Mouse (Mus musculus) left cerebral cortex, postnatal 14 days (tissue): ENCODE measurements around the gene Sptssa. TPM values are rescaled to one million over a fixed set of nuclear protein-coding genes. Genes with fewer than 3 reads are reported as not detected.

Experiments used
- DNase-seq, 2 experiments: peaks; one replicate each; pipeline ENCODE4 v3.0.0; 2021 to 2022; ENCODE audit warnings: low spot score in 2 of 2, mixed read lengths in 1 of 2
- intact Hi-C: fragments of 180-260 bp; cut with DNase I; formaldehyde crosslinking; loops from one replicate; pipeline ENCODE4 v1.15.1; 2025
- total RNA-seq, 2 experiments: library from RNA; stranded (reverse); gene quantifications; 2 replicates each; pipeline ENCODE4 v1.2.3; 2021

The Sptssa gene
- total RNA-seq, 2 experiments from 2014 or later: 29.4 to 34.1 TPM

DNA sequence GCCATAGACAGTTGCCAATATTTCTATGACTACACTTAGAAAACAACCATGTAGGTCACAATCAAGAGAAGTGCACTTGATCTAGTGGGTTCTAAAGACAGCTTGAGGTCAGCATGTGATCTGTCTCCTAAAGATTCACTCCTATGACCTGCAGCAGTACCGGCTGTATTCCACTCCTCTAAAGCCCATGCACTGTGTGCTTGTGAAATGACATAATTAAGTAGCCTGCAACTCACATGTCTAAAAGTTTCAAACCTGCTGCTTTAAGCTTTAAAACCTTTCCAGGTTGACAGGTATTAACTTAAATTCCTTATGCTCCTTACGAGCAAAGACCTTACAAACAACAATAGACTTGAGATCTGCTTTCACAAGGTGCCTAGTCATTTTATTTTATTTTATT, 853 bp upstream of the Sptssa start:
- no peak for DNase-seq

DNA sequence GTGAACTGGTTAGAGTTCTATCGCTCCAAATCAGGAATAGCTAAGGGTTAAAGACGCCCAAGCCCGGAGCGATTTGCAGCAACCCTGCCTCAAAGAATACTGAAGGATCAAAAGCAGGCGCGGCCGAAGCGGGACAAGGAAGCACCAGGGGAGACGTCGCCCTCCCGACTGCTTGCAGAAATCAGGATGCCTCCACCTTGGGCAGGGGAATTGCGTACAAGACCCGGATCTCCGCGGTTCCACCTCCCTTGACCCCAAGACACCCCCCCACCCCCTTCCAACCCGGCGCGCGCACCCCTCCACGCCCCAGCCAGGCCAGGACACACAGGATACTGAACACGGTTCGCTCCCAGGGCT, 356 bp downstream of the Sptssa start:
- peak in 1 of 2 experiments; percentile 53 for DNase-seq

More for the DNA sequence above, 853 bp upstream of the Sptssa start:
- intact Hi-C loops: no loop called here

DNA sequence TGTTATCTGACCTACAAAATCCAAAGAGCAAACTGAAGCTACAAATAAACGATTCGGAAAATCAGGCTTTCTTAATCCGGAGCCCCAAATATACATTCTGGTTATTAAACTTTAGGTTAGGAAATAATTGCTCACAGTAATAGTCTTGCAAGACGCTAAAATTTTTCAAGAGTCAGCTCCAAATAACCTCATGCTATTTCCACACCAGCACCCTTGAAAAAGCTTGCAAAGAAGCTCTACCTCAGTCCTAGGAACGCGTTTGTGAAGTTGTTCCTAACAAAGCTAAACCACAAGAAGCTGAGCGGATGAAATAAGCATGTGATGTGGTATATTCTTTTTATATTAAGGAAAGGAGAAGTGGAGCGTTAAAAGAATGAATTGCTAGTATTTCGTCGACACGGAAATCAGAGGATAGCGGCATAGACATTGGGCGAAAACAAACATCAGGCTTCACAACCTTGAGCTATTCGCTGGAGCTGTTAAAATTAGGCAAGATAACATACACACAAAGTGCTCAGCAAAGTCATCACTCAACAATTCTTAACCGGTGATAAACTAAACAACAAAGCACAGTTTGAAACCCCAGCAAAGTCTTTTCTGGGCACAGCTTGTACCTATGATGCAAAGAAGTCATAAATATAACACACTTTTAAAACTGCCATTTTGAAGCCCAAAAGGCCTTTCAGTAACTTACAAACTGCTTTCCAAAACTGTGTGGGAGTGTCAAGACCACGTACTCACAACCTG, 908 bp downstream of the Sptssa start:
- intact Hi-C loops: no loop called here
- no peak for DNase-seq

More for the DNA sequence above, 356 bp downstream of the Sptssa start:
- intact Hi-C loops: no loop called here

DNA sequence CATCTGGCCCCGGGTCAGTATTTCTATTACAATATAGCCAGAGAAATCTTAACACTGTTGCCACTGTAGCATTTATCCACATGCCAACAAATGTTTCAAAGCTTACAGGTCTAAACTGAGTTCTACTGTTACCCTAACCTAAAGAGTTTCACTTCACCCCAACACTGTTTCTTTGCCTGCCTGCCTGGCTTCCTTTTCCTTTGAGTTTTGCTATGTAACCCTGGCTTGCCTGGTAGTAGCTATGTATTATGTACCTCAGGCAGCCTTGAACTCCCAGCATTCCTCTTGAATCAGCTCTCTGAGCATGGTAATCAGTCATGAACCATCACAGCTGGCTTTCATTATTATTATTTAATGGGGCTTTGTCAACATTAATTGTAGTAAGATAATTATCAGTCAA, 1.6 kb downstream of the Sptssa start:
- no peak for DNase-seq
- intact Hi-C loops: no loop called here

DNA sequence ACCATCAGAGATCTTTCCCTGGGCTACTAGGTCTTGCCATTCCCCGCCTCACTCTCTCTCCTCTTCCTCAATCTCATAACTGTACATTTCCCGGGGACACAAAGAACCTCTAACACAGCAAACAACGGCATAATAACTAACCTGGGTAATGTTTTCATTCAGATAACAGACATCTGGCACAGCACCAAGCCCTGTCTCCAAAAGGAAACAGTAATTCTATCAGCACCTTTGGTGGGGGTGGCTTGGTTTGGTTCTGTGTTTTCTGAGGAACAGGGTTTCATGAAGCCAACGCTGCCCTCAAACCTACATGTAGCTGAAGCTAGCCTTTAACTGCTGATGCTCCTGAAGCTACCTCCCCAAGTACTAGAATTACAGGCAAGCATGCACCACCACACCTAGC, 2.2 kb downstream of the Sptssa start:
- intact Hi-C loops: no loop called here
- no peak for DNase-seq

DNA sequence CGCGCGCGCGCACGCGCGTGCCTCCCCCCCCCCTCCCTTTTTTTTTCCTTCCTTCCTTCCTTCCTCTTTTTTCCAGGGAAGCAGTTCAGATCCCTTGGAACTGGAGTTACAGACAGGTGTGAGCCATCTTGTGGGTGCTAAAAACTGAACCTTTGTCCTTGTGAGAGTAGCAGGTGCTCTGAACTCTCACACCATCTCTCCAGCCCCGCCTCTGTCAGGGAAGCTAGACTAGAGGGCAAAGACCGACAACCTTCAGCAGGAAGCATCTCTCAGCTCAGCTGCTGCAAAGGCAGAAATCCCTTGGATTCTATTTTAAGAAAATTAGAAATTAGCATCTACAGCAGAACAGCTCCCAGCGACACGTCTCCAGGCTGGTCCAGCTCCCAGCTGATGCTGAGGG, 4.0 kb downstream of the Sptssa start:
- DNase-seq: no peak
- intact Hi-C loops: no loop called here

DNA sequence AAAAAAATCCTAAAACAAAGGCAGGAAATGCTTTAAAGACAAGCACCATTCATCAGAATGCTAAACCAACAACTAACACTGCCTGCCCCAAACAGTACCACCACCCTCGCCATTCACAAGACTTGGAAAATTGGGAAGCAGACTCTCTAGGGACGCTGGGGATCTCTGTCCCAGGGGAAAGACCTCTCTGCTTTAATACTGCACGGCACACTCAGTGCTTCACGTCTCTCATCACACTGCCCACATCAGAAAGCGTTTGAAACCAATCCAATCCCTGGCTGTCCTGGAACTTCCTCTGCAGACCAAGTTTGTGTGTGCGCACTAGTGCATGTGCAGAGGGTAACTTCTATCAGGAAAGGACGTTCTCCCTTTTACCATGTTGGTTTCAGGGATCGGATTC, 4.6 kb downstream of the Sptssa start:
- intact Hi-C loops: no loop called here

DNA sequence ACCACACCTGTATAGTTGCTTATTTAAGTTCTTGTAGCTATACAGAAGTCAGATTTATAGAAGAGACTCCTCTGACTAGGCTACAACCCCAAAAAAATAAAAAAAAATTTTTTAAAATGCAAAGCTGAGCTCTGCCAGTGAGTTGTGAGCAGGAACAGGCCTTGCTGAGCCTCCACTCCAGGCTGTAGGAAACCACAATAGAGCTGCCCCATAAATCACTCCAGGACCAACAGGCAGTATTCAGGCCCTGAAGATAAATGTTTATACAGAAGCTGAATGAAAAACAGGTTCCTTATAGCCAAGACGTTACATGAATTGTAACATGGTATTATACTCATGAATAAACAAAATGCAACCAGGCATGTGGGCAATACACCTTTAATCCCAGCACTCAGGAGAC, 5.2 kb downstream of the Sptssa start:
- intact Hi-C loops: no loop called here
- DNase-seq: no peak

More for the DNA sequence above, 4.6 kb downstream of the Sptssa start:
- DNase-seq: no peak

DNA sequence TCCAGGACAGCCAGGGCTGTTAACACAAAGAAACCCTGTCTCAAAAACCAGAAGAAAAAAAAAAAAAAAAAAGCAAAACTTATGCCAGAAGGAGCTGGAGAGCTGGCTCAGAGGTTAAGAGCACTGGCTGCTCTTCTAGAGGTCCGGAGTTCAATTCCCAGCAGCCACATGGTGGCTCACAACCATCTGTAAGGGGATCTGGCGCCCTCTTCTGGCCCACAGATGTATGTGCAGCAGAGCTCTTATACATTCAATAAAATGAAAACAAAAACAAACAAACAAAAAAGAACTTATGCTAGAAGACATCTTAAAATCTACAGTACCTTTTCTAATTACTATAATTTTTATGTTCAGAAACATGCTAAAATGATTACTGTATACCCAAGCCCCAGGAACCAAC, 11.4 kb downstream of the Sptssa start:
- no peak for DNase-seq

DNA sequence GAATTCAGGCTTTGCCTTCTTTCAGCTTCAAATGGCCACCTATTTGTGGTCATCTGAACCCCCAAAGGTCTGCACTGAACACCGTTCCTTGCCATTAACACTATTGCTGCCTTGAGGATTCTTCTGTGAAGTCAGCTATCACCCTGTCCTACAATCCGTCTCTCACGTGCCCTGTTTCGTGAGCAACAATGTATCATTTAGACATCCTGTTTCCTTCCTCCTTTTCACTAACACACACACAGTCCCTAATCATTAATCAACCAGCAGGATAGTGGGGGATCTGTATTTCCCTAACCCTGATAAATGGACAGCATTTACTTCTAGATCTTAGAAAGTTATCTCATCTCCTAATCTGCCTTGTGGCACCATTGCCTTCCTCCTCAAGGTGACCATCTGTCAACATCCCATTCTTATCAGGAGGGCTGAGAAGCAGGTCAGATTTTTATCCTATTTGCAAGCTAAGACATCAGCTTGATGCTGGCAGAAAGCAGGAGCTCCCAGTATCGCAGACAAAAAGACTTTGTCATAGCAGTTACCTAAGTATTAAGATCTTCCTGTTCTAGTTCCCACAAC, 13.0 kb downstream of the Sptssa start:
- no peak for DNase-seq
- intact Hi-C loops: no loop called here

More for the DNA sequence above, 11.4 kb downstream of the Sptssa start:
- intact Hi-C loops: no loop called here

DNA sequence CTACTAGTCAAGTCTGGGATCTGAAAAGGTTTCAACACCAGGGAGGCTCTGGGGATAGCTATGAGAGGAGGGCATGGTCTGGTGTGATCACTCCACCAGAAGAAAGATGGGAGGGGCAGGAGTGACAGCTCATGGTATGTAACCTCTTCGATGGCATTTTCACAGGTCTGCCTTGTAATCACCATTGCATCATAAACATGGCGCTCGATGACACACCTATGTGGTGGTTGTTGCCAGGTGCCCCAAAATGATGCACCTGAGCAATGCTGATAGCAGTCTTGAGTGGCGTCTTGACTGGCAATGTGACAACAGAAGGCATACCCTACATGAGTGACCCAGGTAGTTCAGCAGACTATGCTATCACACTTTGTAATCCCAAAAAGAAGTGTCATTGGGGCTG, 15.0 kb downstream of the Sptssa start:
- intact Hi-C loops: no loop called here
- DNase-seq: no peak

DNA sequence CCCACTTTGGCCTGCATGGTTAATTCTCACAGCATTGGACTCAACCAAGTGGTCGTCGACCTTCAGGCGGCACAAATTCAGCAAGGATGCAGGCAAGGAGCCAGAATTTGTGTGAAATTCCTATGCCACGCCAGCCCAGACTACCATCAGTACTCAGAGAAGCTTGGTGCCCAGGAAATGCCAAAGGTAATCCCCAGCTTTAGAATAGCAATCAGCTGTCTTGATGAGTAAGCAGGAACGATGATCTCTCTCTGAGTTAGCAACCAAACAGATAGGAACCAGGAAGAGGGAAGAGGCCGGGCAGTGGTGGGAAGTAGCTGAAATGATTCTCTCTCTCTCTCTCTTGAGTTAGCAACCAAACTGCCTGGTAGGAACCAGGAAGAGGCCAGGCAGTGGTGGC, 16.1 kb downstream of the Sptssa start:
- DNase-seq: no peak
- intact Hi-C loops: no loop called here

DNA sequence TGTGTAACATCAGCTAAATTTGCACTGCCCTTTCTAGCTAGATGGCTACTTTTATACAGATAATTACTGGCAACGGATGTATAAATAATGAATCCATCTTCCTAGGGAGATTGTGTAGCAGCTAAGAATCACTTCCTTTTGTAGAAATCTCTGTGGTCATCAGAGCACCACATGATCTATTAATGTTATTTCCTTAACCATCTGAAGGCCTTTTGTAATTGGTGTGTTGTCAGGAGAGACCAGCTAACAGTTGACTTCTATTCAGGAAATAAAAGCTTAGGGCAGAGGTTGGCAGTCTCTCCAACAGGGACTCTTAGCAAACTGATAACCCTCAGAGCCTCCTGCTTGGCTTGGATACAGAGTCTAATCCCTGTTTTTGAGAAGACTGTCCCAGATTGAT, 19.3 kb downstream of the Sptssa start:
- no peak for DNase-seq
- intact Hi-C loops: no loop called here

DNA sequence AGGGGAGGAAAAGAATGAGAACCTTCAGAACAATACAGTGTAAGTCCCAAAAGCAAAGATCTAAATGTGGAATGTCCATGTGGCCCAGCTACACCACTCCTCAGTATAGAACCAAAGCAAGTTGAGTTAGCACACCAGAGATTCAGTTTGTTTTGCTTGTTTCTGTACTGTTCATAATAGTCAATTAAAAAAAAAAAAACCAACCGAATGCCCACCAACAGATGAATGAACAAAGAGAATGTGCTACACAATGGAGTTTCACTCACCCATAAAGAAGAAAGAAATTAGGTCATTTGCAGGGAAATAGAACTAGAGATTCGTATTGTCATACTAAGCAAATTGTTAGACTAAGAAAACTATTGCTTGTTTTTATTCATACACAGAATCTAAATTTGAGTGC, 24.2 kb downstream of the Sptssa start:
- intact Hi-C loops: no loop called here
- no peak for DNase-seq

DNA sequence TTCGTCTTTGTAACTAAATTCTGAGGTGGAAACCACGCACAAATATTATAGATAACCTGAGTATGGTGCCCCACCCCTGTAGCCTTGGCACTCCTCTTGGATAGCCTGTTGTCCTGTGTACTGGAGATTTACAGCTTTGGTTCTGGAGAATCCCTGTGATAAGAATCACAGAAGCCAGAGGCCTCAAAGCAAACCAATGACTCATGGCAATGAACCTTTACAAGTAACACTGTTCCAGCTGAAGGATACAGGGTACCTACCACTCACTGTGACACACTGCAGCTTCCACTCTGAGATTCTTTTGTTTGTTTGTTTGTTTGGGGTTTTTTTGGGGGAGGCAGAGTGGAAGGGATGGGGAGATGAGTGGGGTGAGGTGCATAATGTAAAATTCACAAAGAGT, 34.4 kb downstream of the Sptssa start:
- no peak for DNase-seq
- intact Hi-C loops: no loop called here

DNA sequence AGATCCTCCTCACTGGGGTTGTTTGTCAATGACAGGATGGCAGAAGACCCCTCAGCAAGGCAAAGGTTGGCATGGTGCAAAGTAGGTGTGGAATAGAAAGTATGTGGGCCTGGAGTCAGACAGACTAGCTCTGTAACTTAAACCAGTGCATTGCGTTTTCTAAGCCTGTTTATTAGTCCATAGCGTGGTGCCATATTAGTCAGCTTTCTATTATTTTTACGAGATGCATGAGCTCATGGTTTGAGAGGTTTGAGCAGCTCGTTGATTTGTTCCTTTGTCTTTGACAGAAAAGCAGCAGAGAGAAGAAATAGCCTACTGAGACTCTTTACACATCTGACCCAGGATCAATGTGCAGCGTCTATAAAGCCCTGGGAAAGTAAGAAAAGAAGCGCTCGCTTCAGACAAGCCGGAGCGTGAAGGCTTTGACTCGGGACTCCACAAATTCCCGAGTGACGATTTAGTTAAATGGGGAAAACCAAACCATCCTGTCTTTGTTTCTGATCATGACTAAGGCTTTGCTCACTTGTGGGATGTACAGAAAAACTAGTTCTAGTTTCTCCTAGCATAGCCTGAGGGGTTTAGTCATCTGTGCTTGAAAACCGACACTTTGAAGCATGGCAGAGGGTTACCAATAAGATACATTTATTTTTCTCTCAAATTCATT, 36.2 kb downstream of the Sptssa start:
- intact Hi-C loops: no loop called here
- DNase-seq: no peak

DNA sequence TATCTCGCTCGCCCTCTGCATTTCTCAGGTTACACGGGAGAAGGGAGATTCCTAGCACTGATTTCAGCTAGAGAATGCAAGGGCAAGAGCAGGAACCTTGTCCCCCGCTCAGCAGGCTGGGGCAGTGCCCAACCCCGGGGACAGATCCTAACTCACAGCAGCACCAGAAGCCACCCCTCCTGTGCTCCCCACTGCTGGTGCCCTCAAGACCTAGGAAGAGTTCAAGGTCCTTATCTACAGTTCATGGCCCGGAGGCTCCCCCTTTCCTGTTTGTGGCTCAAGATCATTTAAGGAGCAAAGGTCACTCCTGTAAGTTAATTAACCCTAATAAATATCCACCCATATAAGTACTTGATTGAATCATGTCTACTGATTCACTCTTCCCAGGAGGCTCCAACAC, 47.4 kb downstream of the Sptssa start:
- DNase-seq: no peak
- intact Hi-C loops: no loop called here

DNA sequence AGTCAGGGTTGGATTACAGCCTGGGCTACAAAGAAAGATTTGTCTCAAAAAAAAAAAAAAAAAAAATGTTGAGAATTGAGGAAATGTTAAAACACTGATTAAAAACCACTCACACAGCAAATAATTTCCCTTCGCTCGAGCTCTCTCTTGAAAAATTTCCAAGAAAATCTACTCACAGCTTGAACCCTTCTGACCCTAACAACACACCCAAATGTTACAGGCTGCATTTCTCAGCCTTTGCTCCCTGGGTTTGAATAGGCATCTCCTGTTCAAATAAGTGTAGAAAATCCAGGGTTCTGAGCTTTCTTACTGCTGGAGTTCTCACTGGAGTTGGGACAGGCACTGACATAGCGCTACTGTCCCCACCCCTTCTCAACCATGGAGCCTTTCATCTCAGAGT, 51.2 kb downstream of the Sptssa start:
- intact Hi-C loops: no loop called here
- no peak for DNase-seq

DNA sequence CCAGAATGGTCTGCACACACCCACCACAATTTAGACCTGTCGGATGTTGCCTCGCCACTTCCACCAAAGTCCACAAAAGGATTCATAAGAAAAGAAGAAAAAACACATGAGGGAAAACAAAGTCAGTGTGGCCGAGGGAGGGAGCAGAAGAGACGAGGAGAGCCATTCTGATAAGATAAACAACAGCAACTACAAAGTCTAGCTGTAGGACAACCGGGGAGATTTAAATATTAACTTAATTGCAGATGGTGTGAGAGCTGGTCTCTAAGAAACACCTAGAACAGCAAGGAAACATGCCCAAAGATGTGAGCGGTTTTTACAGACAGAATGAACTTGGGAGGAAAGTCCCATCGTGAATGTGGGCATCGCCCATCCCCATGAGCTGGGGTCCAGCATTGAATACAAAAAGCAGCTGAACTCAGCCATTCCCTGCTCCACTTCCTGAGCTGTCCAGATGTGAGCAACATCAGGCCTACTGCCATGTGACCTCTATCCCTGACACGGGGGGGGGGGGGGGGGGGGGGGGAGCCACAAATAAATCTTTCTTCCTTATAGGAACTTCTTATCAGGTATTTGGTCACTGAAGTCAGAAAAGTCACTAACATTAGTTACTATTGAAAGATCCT, 52.7 kb downstream of the Sptssa start:
- no peak for DNase-seq
- intact Hi-C loops: no loop called here

DNA sequence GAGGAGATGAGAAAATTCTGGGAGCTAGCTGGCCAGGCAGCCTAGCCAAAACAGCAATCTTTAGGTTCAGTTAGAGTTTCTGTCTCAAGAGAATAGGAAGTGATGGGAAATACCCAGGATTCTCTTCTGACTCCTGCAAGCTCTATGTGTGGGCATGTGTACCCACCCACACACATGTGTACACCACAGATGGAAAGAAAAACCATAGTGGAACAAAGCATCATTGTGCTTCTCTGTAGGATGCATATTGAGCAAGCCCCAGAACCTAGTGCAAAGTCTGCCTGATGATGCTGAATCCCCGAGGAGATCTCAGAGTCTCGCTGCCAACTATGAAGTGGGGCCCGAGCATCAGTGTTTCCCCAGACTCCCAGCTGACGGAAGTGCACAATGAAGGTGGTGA, 55.9 kb downstream of the Sptssa start:
- peak in 1 of 2 experiments; percentile 10 for DNase-seq
- intact Hi-C loops: no loop called here

DNA sequence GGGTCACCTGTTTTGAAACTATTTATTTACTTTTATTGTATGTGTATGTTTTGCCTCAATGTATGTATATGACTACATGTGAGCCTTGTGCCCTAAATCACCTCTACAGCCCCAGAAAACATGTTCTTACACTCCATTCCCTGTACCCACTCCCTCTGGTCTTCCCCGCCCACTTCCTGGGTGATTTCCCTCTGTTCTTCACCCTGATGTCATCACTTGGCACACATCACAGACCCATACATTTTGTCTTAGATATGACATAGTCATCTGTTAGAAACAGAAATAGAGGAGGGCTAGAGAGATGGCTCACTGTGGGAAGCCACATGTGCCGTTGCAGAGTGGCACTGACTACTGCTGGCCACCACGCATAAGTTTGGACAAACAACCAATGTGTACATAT, 58.0 kb downstream of the Sptssa start:
- DNase-seq: no peak
- intact Hi-C loops: no loop called here
